In genomic region chr1:36928357-36929330, GRCm38 (mm10) we compare ENCODE assay signal across 30 mouse cellular contexts. TPM values are rescaled to one million over a fixed set of nuclear protein-coding genes. Genes with fewer than 3 reads are reported as not detected.
DNase-seq lines count a peak whose midpoint lies in the region; ATAC-seq and TF ChIP-seq lines count a peak whose summit lies in the region.
"Had no signal": no experiment of that assay in that cellular context is flagged by ENCODE, and none has a peak within 500 bp of the region (broad histone marks: within the 10 kb centered on the region; RNA-seq: fewer than 3 reads in every experiment).

No protein-coding gene starts in this region.

- H3K4me1 ChIP-seq in kidney, adult 2 months (ENCODE audit: control insufficient read depth, insufficient read depth, low read length): peaks cover 6% of the 10 kb centered on the region; the same call in 1 of the 2 replicates
- H3K4me1 ChIP-seq in midbrain, embryonic 11.5 days (ENCODE audit: control insufficient read depth, insufficient read depth, low read length): no peaks in the 10 kb centered on the region
- no peaks in the 10 kb centered on the region for H3K4me1 ChIP-seq in midbrain, postnatal 0 days (ENCODE audit: insufficient read depth, low read length)
- peaks cover 75% of the 10 kb centered on the region for H3K4me1 ChIP-seq in liver, embryonic 16.5 days (ENCODE audit: control insufficient read depth, low read depth, low read length)
- H3K4me1 ChIP-seq in stomach, postnatal 0 days (replicated peaks; ENCODE audit: control insufficient read depth, insufficient read depth): no peaks in the 10 kb centered on the region
- H3K4me1 ChIP-seq: embryonic facial prominence, embryonic 12.5 days; forebrain, embryonic 10.5 days; limb, embryonic 10.5 days; midbrain, embryonic 15.5 days; neural tube, embryonic 12.5 days had no signal

- H3K27ac ChIP-seq in kidney, adult 2 months (ENCODE audit: insufficient read depth, low read depth, low read length): no peak overlapping the region
- no peak overlapping the region for H3K27ac ChIP-seq in midbrain, embryonic 11.5 days (ENCODE audit: low read depth, low read length)
- H3K27ac ChIP-seq in midbrain, postnatal 0 days (ENCODE audit: low read depth, low read length): no peak overlapping the region
- H3K27ac ChIP-seq in liver, embryonic 16.5 days (ENCODE audit: low read length): peak overlapping the region; percentile 1; the same call in 1 of the 2 replicates
- no peak overlapping the region for H3K27ac ChIP-seq in stomach, postnatal 0 days (replicated peaks)
- H3K27ac ChIP-seq: embryonic facial prominence, embryonic 12.5 days; forebrain, embryonic 10.5 days; gastrocnemius, adult 2 months; kidney, postnatal 0 days; limb, embryonic 10.5 days; limb, embryonic 15.5 days; midbrain, embryonic 15.5 days; neural tube, embryonic 12.5 days had no signal

- TF ChIP-seq EP300 in stomach, postnatal 0 days (optimal IDR thresholded peaks at IDR 0.05): no peak

- H3K4me3 ChIP-seq in kidney, adult 2 months (ENCODE audit: insufficient read depth, low read depth, low read length): no peak overlapping the region
- no peak overlapping the region for H3K4me3 ChIP-seq in midbrain, embryonic 11.5 days (ENCODE audit: low read depth, low read length)
- H3K4me3 ChIP-seq in midbrain, postnatal 0 days (ENCODE audit: low read depth, low read length): no peak overlapping the region
- no peak overlapping the region for H3K4me3 ChIP-seq in liver, embryonic 16.5 days (ENCODE audit: low read depth, low read length)
- H3K4me3 ChIP-seq in stomach, postnatal 0 days (ENCODE audit: low read depth, low read length): no peak overlapping the region
- H3K4me3 ChIP-seq: embryonic facial prominence, embryonic 12.5 days; forebrain, embryonic 10.5 days; gastrocnemius, adult 2 months; limb, embryonic 10.5 days; limb, embryonic 15.5 days; midbrain, embryonic 15.5 days; neural tube, embryonic 12.5 days had no signal

- no peaks in the 10 kb centered on the region for H3K27me3 ChIP-seq in kidney, adult 2 months (replicated peaks; ENCODE audit: control insufficient read depth, insufficient read depth, low read length)
- no peaks in the 10 kb centered on the region for H3K27me3 ChIP-seq in midbrain, embryonic 11.5 days (ENCODE audit: control insufficient read depth, insufficient read depth, low read length)
- H3K27me3 ChIP-seq in midbrain, postnatal 0 days (ENCODE audit: insufficient read depth, low read length): no peaks in the 10 kb centered on the region
- no peaks in the 10 kb centered on the region for H3K27me3 ChIP-seq in liver, embryonic 16.5 days (ENCODE audit: control insufficient read depth, insufficient read depth, low read depth, low read length)
- H3K27me3 ChIP-seq in stomach, postnatal 0 days (ENCODE audit: control insufficient read depth, insufficient read depth, low read length): no peaks in the 10 kb centered on the region
- H3K27me3 ChIP-seq: embryonic facial prominence, embryonic 12.5 days; limb, embryonic 15.5 days; midbrain, embryonic 15.5 days; neural tube, embryonic 12.5 days had no signal

- TF ChIP-seq POLR2A in kidney, adult 2 months (IDR thresholded peaks at IDR 0.05; ENCODE audit: low read depth, low read length): no peak

- WGBS in kidney, adult 2 months: 79% methylated on average over 6 of the region's 6 CpGs
- WGBS in midbrain, embryonic 11.5 days: 95% methylated on average over 6 of the region's 6 CpGs
- 95% methylated on average over 6 of the region's 6 CpGs for WGBS in midbrain, postnatal 0 days
- WGBS in liver, embryonic 16.5 days (ENCODE audit: insufficient replicate concordance): 72% methylated on average over 6 of the region's 6 CpGs
- WGBS in stomach, postnatal 0 days: 72% methylated on average over 6 of the region's 6 CpGs

- no peak for ATAC-seq in midbrain, embryonic 11.5 days (ENCODE audit: low FRiP score)
- ATAC-seq in midbrain, postnatal 0 days (ENCODE audit: low FRiP score): no peak
- no peak for ATAC-seq in liver, embryonic 16.5 days (ENCODE audit: low read depth)
- peak; percentile 33; the same call in 1 of the 2 replicates for ATAC-seq in stomach, postnatal 0 days (ENCODE audit: low FRiP score, low TSS enrichment)
- ATAC-seq: activated CD4-positive, CD25-positive, alpha-beta regulatory T cell, adult 4 months; CD4-positive, CD25-positive, alpha-beta regulatory T cell, adult 4 months; forebrain, embryonic 16.5 days; hindbrain, embryonic 16.5 days; midbrain, embryonic 15.5 days had no signal

- H3K9ac ChIP-seq in midbrain, embryonic 11.5 days (ENCODE audit: low read length): no peak overlapping the region
- H3K9ac ChIP-seq in midbrain, postnatal 0 days (replicated peaks; ENCODE audit: low read length, poor library complexity, severe bottlenecking): no peak overlapping the region
- H3K9ac ChIP-seq in liver, embryonic 16.5 days (ENCODE audit: low read depth, low read length): no peak overlapping the region
- no peak overlapping the region for H3K9ac ChIP-seq in stomach, postnatal 0 days (ENCODE audit: low read length)
- H3K9ac ChIP-seq: embryonic facial prominence, embryonic 12.5 days; limb, embryonic 15.5 days; midbrain, embryonic 15.5 days; neural tube, embryonic 12.5 days had no signal

- no peak overlapping the region for H3K4me2 ChIP-seq in midbrain, embryonic 11.5 days
- H3K4me2 ChIP-seq in midbrain, postnatal 0 days (ENCODE audit: low read depth, low read length, poor library complexity, severe bottlenecking): no peak overlapping the region
- no peak overlapping the region for H3K4me2 ChIP-seq in liver, embryonic 16.5 days (ENCODE audit: low read depth, low read length)
- H3K4me2 ChIP-seq in stomach, postnatal 0 days (replicated peaks; ENCODE audit: low read depth): no peak overlapping the region
- H3K4me2 ChIP-seq: embryonic facial prominence, embryonic 12.5 days; heart, embryonic 11.5 days; limb, embryonic 15.5 days; midbrain, embryonic 15.5 days; neural tube, embryonic 12.5 days had no signal

- no peak for TF ChIP-seq CTCF in kidney, adult 2 months (conservative IDR thresholded peaks at IDR 0.05; ENCODE audit: insufficient read depth, insufficient read length, low read depth, low read length)
- no peak for TF ChIP-seq CTCF in midbrain, postnatal 0 days (IDR thresholded peaks at IDR 0.05)
- TF ChIP-seq CTCF in stomach, postnatal 0 days (IDR thresholded peaks at IDR 0.05; ENCODE audit: low read depth): no peak

- no peaks in the 10 kb centered on the region for H3K36me3 ChIP-seq in kidney, adult 2 months (ENCODE audit: control insufficient read depth, insufficient read depth, low read length)
- no peaks in the 10 kb centered on the region for H3K36me3 ChIP-seq in midbrain, embryonic 11.5 days (ENCODE audit: control insufficient read depth, insufficient read depth, low read length)
- H3K36me3 ChIP-seq in midbrain, postnatal 0 days (ENCODE audit: insufficient read depth, low read length): no peaks in the 10 kb centered on the region
- H3K36me3 ChIP-seq in liver, embryonic 16.5 days (ENCODE audit: control insufficient read depth, insufficient read depth): no peaks in the 10 kb centered on the region
- H3K36me3 ChIP-seq in stomach, postnatal 0 days (ENCODE audit: control insufficient read depth, insufficient read depth, low read length): no peaks in the 10 kb centered on the region
- H3K36me3 ChIP-seq: embryonic facial prominence, embryonic 12.5 days; limb, embryonic 10.5 days; limb, embryonic 15.5 days; midbrain, embryonic 15.5 days; neural tube, embryonic 12.5 days had no signal

- DNase-seq in kidney, adult 2 months: peak; percentile 30
- DNase-seq in kidney, adult 18-20 months: no peak
- peak; percentile 66 for DNase-seq in midbrain, embryonic 11.5 days (ENCODE audit: low spot score, missing footprints)
- no peak for DNase-seq in midbrain, postnatal 0 days (ENCODE audit: low spot score)
- DNase-seq in stomach, postnatal 0 days (ENCODE audit: low spot score): no peak
- no peak for DNase-seq in layer of hippocampus, postnatal 36 days
- DNase-seq in gastrocnemius, postnatal 10 days: no peak
- DNase-seq: adrenal gland, adult 2 months; adrenal gland, postnatal 36 days; cerebellum, adult 9-10 months; embryo, embryonic 11 days; gastrocnemius, adult 2 months; kidney, adult 8-10 months; kidney, postnatal 4 days; lung, postnatal 10 days; right cerebral cortex, adult 18-20 months; right cerebral cortex, postnatal 4 days had no signal

- no peaks in the 10 kb centered on the region for H3K9me3 ChIP-seq in midbrain, embryonic 11.5 days (ENCODE audit: control insufficient read depth, low read length)
- no peaks in the 10 kb centered on the region for H3K9me3 ChIP-seq in midbrain, postnatal 0 days (ENCODE audit: low read length)
- no peaks in the 10 kb centered on the region for H3K9me3 ChIP-seq in liver, embryonic 16.5 days (replicated peaks; ENCODE audit: control insufficient read depth, low read length)
- no peaks in the 10 kb centered on the region for H3K9me3 ChIP-seq in stomach, postnatal 0 days (ENCODE audit: control insufficient read depth, low read length)
- H3K9me3 ChIP-seq: embryonic facial prominence, embryonic 12.5 days; forebrain, embryonic 10.5 days; limb, embryonic 10.5 days; limb, embryonic 15.5 days; midbrain, embryonic 15.5 days; neural tube, embryonic 12.5 days had no signal

RNA-seq across cellular contexts. Expression of gene Tmem131, which starts 14.8 kb away (rescaled TPM):
- 18.9 and 19.0 TPM in 2 replicates for polyA plus RNA-seq in kidney, adult 2 months (2012; rRNA removed)
- polyA plus RNA-seq in midbrain, embryonic 11.5 days (2014; fragmentation: Nextera tagmentation; extraction: Ambion mirVana): 14.7 and 15.2 TPM in 2 replicates
- 25.8 and 36.8 TPM in 2 replicates for total RNA-seq in midbrain, postnatal 0 days (2014; rRNA removed)
- 8.6 and 11.1 TPM in 2 replicates for polyA plus RNA-seq in midbrain, postnatal 0 days (2015; fragmentation: Nextera tagmentation; extraction: Ambion mirVana)
- polyA plus RNA-seq in liver, embryonic 16.5 days (2015; fragmentation: Nextera tagmentation; extraction: Ambion mirVana): 7.7 and 8.8 TPM in 2 replicates
- polyA plus RNA-seq in stomach, postnatal 0 days (2015; fragmentation: Nextera tagmentation; extraction: Ambion mirVana): 6.1 and 6.8 TPM in 2 replicates
- total RNA-seq in layer of hippocampus, postnatal 36 days (2021): 10 to 100 TPM; 54.3 to 63.7 TPM
- 10 to 100 TPM; 44.4 to 58.3 TPM for total RNA-seq in gastrocnemius, postnatal 10 days (2021)

Comparison
In these comparisons a context has a peak if more than half of its experiments do, and no peak if none do; other contexts are left out.
1. DNase-seq: peak in kidney, adult 2 months (single experiment) and midbrain, embryonic 11.5 days (single experiment); none in kidney, adult 18-20 months (single experiment), midbrain, postnatal 0 days (single experiment), stomach, postnatal 0 days (single experiment), layer of hippocampus, postnatal 36 days (0 of 2) and gastrocnemius, postnatal 10 days (single experiment).